Comparison of ENCODE assay signal across 8 mouse cellular contexts in the genomic region with DNA sequence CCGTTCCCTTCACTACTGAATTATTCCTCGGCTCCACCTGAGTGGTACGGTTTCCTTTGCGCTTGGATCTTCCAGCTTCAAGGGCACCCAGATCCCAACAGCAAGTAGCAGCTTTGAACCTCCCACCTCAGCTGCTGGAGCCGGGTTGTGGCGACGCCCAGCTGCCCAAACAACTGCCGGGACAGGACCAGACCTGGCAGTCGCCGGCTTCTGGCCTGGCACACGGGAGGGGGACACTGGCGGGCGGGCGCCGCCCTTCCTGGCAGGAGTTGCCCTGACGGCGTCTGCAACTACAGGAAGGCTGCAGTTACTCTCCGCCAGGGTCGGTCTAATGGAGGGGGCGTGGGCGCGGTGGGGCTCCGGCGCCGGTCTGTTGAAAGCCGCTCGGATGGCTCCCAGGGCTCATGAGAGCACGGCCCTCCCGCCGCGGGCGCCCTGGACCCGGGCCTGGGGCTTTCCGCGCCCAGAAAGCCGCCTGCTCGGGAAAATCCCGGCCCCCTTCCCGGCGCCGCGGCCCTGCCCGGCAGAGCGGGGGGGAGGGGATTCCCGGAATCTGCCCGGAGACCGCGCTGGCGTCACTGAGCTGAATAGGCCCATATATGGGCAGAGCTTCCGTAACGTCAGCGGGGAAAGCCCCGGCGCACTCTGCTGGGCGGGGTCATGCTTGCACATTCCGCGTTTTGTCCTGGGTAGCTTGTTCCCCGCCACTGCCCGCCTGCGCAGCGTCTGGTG. TPM values are rescaled to one million over a fixed set of nuclear protein-coding genes. Genes with fewer than 3 reads are reported as not detected.
DNase-seq lines count a peak whose midpoint lies in the region; ATAC-seq lines count a peak whose summit lies in the region.

No protein-coding gene starts in this region.

- peak; percentile 99 for DNase-seq in MN1 (ENCODE audit: low spot score)
- peak; percentile 95 for DNase-seq in cerebellum, adult 9-10 months
- DNase-seq in hindbrain, embryonic 10.5 days (ENCODE audit: low spot score), result peak; percentile 95
- peak; percentile 95 for DNase-seq in layer of hippocampus, adult 9-11 months
- peak; percentile 92 for DNase-seq in ovary, adult 18-20 months (ENCODE audit: low spot score)
- DNase-seq in thymus, postnatal 0 days (ENCODE audit: low spot score), result peak; percentile 91

- H3K27ac ChIP-seq in hindbrain, embryonic 10.5 days, result peak overlapping the region; percentile 78
- peak overlapping the region; percentile 96 for H3K27ac ChIP-seq in lung, embryonic 16.5 days (ENCODE audit: low read length)

- H3K4me1 ChIP-seq in hindbrain, embryonic 10.5 days (replicated peaks), result peaks cover 68% of the 10 kb centered on the region
- peaks cover 56% of the 10 kb centered on the region for H3K4me1 ChIP-seq in lung, embryonic 16.5 days (replicated peaks; ENCODE audit: control insufficient read depth, insufficient read depth, low read length)

- H3K36me3 ChIP-seq in hindbrain, embryonic 10.5 days, result peaks cover 44% of the 10 kb centered on the region
- H3K36me3 ChIP-seq in lung, embryonic 16.5 days (ENCODE audit: control insufficient read depth, insufficient read depth, low read length), result peaks cover 20% of the 10 kb centered on the region; the same call in 1 of the 2 replicates

- peaks cover 43% of the 10 kb centered on the region for H3K27me3 ChIP-seq in hindbrain, embryonic 10.5 days (ENCODE audit: insufficient read depth, poor library complexity, severe bottlenecking)
- H3K27me3 ChIP-seq in lung, embryonic 16.5 days (ENCODE audit: control insufficient read depth, insufficient read depth, low read depth, low read length), result no peaks in the 10 kb centered on the region

- H3K4me2 ChIP-seq in lung, embryonic 16.5 days (ENCODE audit: low read depth, low read length), result peak overlapping the region; percentile 93

- H3K4me3 ChIP-seq in hindbrain, embryonic 10.5 days, result peak overlapping the region; percentile 68
- H3K4me3 ChIP-seq in lung, embryonic 16.5 days (ENCODE audit: low read length), result peak overlapping the region; percentile 70

- peak overlapping the region; percentile 75 for H3K9ac ChIP-seq in lung, embryonic 16.5 days (ENCODE audit: low read length)

- ATAC-seq in frontal cortex, adult (ENCODE audit: low TSS enrichment), result peak; percentile 42
- ATAC-seq in lung, embryonic 16.5 days (ENCODE audit: low read depth), result peak; percentile 70

- H3K9me3 ChIP-seq in hindbrain, embryonic 10.5 days, result no peaks in the 10 kb centered on the region
- no peaks in the 10 kb centered on the region for H3K9me3 ChIP-seq in lung, embryonic 16.5 days (ENCODE audit: control insufficient read depth, low read length)

- WGBS in hindbrain, embryonic 10.5 days, result 1% methylated on average over 61 of the region's 61 CpGs
- under 1% methylated on average over 56 of the region's 61 CpGs for WGBS in lung, embryonic 16.5 days

RNA-seq across cellular contexts. Expression of gene Junb, which starts 2.3 kb away (rescaled TPM):
- 6.5 and 8.7 TPM in 2 replicates for polyA plus RNA-seq in hindbrain, embryonic 10.5 days (2016; fragmentation: Nextera tagmentation; extraction: Ambion mirVana)
- 13.7 and 15.5 TPM in 2 replicates for polyA plus RNA-seq in lung, embryonic 16.5 days (2015; fragmentation: Nextera tagmentation; extraction: Ambion mirVana)
- 71.2 and 71.6 TPM in 2 replicates for polyA plus RNA-seq in thymus, postnatal 0 days (2015; fragmentation: Nextera tagmentation; extraction: Ambion mirVana)

RNA-seq across cellular contexts. Expression of gene Rnaseh2a, which starts 6.6 kb away (rescaled TPM):
- polyA plus RNA-seq in hindbrain, embryonic 10.5 days (2016; fragmentation: Nextera tagmentation; extraction: Ambion mirVana), result 137 and 146 TPM in 2 replicates
- polyA plus RNA-seq in lung, embryonic 16.5 days (2015; fragmentation: Nextera tagmentation; extraction: Ambion mirVana), result 114 and 119 TPM in 2 replicates
- polyA plus RNA-seq in thymus, postnatal 0 days (2015; fragmentation: Nextera tagmentation; extraction: Ambion mirVana), result 150 TPM in 2 replicates

RNA-seq across cellular contexts. Expression of gene Prdx2, which starts 6.8 kb away (rescaled TPM):
- polyA plus RNA-seq in hindbrain, embryonic 10.5 days (2016; fragmentation: Nextera tagmentation; extraction: Ambion mirVana), result 1,241 and 1,456 TPM in 2 replicates
- 644 and 691 TPM in 2 replicates for polyA plus RNA-seq in lung, embryonic 16.5 days (2015; fragmentation: Nextera tagmentation; extraction: Ambion mirVana)
- polyA plus RNA-seq in thymus, postnatal 0 days (2015; fragmentation: Nextera tagmentation; extraction: Ambion mirVana), result 450 and 476 TPM in 2 replicates

RNA-seq across cellular contexts. Expression of gene Gm49661, which starts 7.0 kb away (rescaled TPM):
- not detected in 2 replicates for polyA plus RNA-seq in hindbrain, embryonic 10.5 days (2016; fragmentation: Nextera tagmentation; extraction: Ambion mirVana)
- polyA plus RNA-seq in lung, embryonic 16.5 days (2015; fragmentation: Nextera tagmentation; extraction: Ambion mirVana), result not detected in 2 replicates
- polyA plus RNA-seq in thymus, postnatal 0 days (2015; fragmentation: Nextera tagmentation; extraction: Ambion mirVana), result not detected in 2 replicates

RNA-seq across cellular contexts. Expression of gene Hook2, which starts 14.2 kb away (rescaled TPM):
- 14.5 and 16.8 TPM in 2 replicates for polyA plus RNA-seq in hindbrain, embryonic 10.5 days (2016; fragmentation: Nextera tagmentation; extraction: Ambion mirVana)
- polyA plus RNA-seq in lung, embryonic 16.5 days (2015; fragmentation: Nextera tagmentation; extraction: Ambion mirVana), result 24.2 and 27.2 TPM in 2 replicates
- polyA plus RNA-seq in thymus, postnatal 0 days (2015; fragmentation: Nextera tagmentation; extraction: Ambion mirVana), result 14.9 and 16.0 TPM in 2 replicates

Comparison
In these comparisons a context has a peak if more than half of its experiments do, and no peak if none do; other contexts are left out.
1. Peak in every context shown above with its lines: DNase-seq, ATAC-seq, H3K4me3 ChIP-seq and H3K27ac ChIP-seq.